Mouse (Mus musculus): Measurements from ENCODE around the gene Elmod3. TPM values are rescaled to one million over a fixed set of nuclear protein-coding genes. Genes with fewer than 3 reads are reported as not detected.

Elmod3 gene
- polyA plus RNA-seq, 1 experiment, result 20.5 TPM

GRCm38 (mm10) chr6:72597083-72597874 lies 934 bp downstream of the Elmod3 start:
- TF ChIP-seq GATA1 (IDR thresholded peaks at IDR 0.05; ENCODE audit: low read length), result no peak

- no peak for TF ChIP-seq GATA1 (IDR thresholded peaks at IDR 0.05; ENCODE audit: low read length)
Measured at GRCm38 (mm10) chr6:72593914-72594313, 4.3 kb downstream of the Elmod3 start.

DNA sequence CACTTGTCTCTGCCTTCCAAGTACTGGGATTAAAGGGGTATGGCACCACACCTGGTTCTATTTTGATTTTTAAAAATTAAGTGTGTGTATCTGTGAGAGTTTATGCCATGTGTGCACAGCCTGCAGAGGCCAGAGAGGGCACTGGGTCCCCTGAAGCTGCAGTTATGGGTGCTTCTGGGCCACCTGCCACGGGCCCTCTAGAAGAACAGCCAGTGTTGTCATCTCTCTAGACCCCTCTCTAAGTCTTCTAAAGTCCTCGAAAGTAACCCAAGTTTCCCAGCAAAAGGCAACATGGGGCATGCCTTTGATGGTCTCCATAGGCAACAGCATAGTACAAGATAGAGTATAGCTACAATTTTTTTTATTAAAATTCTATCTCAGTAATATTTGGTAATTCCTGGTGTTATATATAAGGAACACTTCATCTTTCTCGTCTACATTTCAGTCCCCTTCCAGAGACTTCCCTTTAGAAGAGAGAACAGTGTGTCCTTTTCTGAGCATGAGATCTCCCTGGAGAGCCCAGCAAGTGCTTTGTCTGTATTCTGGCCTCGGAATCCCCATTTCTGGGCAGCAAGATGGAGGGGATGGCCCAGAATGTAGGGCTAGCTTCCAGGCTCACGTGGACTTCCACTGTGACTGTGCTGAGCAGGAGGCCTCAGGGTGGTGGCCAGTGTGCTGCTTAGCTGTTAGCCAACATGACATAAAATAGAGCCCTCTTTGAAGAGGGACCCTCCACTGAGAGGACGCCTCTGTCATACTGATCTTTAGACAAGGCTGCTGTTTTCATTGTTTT lies 5.0 kb downstream of the Elmod3 start:
- no peak for TF ChIP-seq GATA1 (IDR thresholded peaks at IDR 0.05; ENCODE audit: low read length)

DNA sequence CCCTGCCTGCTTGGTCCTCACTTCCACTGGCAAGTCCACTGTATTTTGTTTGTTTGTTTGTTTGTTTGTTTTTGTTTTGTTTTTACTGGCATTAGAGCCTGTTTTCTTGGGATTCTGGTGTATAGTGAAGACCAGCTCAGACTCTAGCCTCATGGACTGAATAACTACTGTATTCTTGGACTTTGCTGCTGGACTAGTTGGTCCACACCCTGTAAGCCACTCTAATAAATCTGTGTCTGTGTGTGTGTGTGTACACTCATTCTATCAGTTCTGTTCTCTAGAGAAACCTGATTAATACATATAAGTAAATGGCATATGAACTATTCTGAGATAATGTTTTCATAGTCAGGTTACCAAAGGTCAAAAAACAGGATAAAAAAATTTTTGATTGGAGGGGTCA lies 8.1 kb downstream of the Elmod3 start:
- TF ChIP-seq GATA1 (IDR thresholded peaks at IDR 0.05; ENCODE audit: low read length), result no peak

DNA sequence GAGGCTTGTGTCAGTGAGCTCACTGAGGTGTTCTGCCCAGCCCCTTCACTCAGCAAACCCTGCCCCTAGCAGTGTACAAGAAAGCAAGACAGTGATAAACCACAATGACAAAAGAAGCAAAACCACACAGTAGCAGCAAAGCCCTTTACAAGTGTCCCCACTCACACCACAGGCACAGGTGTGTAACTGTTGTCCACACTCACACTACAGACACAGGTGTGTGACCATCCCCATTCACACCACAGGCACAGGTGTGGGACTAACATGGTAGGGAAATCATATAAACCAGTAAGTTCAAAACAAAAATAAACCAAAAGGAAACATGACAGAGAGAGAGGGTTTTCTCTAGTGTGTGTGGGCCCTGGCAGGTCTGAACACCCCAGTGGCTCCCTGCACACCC lies 9.9 kb downstream of the Elmod3 start:
- no peak for TF ChIP-seq GATA1 (IDR thresholded peaks at IDR 0.05; ENCODE audit: low read length)

DNA sequence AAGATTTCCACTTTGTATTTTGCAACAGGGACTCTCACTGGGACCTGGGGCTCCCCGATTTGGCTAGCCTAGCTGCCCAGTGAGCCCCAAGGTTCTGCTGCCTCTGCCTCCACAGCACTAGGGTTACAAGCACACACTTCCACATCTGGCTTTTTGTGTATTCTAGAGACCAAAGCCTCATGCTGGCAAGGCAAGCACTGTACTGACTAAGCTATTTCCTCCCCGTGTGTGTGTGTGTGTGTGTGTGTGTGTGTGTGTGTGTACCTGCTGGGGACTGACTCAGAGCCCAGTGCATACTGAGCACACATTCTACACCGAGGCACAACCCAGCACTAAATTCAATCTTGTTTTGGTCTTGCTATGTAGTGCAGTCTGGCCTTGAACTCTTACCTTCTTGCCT lies 11.5 kb downstream of the Elmod3 start:
- no peak for TF ChIP-seq GATA1 (IDR thresholded peaks at IDR 0.05; ENCODE audit: low read length)

DNA sequence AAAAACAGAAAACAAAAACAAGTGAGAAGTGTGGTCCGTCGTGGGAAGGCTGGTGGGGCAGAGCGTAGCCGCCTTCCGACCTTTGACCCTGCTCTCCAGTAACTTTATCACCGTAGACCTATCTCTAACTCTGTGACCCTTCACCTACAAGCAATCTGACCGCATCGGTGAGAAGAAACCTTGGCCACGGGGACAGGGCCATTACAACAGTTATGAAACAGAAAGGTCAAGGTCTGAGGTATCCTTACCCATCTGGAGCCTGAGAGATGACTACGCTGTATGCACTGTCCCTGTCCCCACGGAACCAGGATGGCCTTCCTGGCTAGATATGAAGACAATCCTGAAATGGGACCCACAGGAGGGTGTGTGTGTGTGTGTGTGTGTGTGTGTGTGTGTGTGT lies 14.1 kb downstream of the Elmod3 start:
- TF ChIP-seq GATA1 (IDR thresholded peaks at IDR 0.05; ENCODE audit: low read length), result no peak

GRCm38 (mm10) chr6:72583211-72583839 lies 14.9 kb downstream of the Elmod3 start:
- no peak for TF ChIP-seq GATA1 (IDR thresholded peaks at IDR 0.05; ENCODE audit: low read length)

DNA sequence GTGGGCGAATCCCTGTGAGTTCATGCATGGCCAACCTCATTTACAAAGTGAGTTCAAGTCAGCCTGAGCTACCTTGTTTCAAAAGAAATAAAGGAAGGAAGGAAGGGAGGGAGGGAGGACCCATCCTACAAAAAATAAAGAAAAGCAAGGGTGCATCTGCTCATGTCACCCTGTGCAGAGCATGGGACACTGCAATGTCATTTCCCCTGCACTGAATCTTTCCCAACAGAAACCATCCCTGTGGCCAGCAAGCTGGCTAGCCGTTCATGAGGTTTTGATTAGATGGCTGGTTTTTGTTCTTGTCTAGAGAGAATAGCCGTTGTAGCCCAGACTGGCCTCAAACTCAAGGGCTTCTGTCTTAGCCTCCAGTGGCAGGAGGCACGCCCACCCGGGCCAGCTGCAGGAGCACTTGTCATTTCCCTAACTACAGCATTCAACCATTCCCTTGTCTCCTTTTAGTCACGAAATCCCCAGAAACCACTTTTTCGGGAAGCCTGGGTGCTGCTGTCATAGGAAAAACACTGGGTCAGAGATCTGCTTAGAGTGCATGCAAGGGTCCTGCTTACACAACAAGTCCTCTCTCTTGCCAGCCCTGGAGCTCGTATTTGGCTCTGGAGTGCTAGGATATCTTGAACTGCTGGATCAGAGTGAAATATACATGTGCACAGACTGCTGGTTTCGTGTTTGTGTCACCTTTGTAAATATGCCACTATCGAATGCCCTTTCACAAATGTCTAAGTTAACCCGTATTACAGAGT lies 16.4 kb downstream of the Elmod3 start:
- no peak for TF ChIP-seq GATA1 (IDR thresholded peaks at IDR 0.05; ENCODE audit: low read length)

- TF ChIP-seq GATA1 (IDR thresholded peaks at IDR 0.05; ENCODE audit: low read length), result no peak
Measured at GRCm38 (mm10) chr6:72576041-72576440, 22.2 kb downstream of the Elmod3 start.

DNA sequence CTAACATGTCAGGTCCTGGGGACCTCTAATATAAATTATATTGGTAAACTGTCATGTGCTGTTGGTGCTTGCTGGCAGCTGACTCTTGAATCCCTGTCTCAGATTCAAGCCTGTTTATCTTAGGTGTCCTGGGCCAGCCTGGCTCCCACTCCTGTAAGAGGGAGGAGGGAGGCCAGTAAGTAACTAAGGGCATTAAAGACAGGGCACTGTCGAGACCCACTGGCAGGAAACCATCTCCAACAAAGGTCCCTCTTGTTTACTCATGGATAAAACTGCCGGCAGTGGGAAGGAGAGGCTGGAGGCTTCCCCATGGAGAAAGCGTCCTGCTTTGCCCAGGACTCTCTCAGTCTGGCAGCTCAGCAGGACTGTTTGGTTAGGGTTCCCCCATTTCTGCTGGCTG lies 26.4 kb downstream of the Elmod3 start:
- no peak for TF ChIP-seq GATA1 (IDR thresholded peaks at IDR 0.05; ENCODE audit: low read length)

DNA sequence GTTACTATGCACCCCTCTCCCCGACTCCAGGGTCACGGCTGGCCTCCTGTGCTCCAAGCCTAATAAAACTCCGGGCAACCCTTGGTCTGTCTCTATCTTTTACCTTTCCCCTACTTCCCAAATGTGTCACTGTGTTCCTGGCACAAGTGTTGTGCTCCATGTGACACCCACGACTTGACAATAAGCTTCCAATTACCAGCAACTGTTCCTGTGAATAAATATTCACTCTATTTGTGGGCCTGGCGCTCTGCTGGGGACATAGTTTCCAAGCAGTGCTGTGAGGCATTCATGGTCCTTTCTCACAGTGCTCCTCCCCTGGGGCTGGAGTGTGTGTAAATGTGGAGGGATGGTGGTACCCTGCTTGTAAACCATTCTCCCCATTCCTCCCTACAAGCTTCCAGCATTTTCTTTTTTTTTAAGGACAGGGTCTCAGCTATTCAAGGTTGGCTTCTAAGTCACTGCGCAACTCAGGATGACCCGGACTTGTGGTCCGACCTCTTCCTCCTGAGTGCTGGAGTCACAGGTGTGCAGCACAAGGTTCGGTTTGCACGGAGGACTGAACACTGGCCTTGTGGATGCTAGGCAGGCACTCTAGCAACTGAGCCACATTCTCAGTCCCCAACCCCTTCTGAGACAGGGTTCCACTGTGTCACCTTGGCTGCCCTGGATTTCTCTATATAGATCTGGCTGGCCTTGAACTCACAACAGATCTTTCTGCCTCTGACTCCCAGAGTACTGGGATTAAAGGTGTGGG lies 27.4 kb downstream of the Elmod3 start:
- no peak for TF ChIP-seq GATA1 (IDR thresholded peaks at IDR 0.05; ENCODE audit: low read length)

DNA sequence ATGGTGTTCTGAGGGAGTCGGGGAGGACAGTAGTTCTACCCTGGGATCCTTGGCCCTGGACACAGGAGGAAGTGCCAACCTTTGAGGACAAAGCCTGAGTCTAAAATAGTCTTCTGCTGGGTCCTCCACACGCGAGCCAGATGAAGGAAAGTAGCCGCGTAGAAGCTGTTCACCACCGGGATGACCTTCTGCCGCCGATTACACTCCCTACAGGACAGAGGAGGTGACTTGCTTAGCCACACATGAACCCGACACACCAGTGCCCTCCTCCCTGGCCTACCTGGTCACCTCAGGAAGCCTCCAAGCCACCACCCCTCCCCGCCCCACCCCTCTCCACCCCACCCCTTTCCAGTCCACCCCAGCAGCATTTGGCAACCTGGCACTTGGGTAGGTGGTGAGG lies 29.5 kb downstream of the Elmod3 start:
- TF ChIP-seq GATA1 (IDR thresholded peaks at IDR 0.05; ENCODE audit: low read length), result no peak

DNA sequence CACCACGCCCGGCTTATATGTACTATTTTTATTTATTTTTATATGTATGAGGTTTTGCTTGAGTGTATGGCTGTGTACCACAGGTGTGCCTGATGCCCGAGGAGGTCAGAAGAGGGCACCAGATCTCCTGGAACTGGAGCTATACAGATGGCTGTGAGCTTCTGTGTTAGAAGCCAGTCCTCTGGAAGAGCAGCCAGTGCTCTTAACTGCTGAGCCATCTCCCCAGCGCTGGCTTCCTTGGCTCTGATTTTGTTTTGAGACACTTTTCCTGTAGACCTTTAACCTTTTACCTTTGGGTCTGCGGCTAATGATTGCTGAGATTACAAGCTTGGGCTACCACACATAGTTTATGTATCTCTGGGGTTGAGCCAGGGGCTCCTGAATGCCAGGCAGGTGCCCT lies 30.7 kb downstream of the Elmod3 start:
- no peak for TF ChIP-seq GATA1 (IDR thresholded peaks at IDR 0.05; ENCODE audit: low read length)

DNA sequence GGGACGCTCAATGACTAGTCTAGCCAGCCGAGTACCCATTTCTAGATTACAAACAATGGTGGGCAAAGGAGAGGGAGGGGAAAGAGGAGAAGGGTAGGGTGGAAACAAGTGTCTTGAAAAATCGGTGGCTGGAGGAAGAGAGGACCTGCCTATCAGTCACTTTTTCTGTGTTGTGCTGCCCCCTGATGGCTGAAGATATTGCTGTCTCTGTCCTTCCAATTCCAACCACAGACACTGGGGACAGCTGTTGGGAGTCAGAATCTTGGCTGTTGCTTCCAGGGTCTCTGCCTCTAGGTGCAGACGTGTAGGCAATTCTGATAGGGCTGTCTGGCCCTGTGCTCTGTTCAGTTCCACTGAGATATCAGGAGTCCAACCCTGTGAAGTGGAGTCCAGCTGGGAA lies 32.2 kb downstream of the Elmod3 start:
- TF ChIP-seq GATA1 (IDR thresholded peaks at IDR 0.05; ENCODE audit: low read length), result no peak
